Comparison of ENCODE assay signal across 36 mouse cellular contexts in the genomic region with DNA sequence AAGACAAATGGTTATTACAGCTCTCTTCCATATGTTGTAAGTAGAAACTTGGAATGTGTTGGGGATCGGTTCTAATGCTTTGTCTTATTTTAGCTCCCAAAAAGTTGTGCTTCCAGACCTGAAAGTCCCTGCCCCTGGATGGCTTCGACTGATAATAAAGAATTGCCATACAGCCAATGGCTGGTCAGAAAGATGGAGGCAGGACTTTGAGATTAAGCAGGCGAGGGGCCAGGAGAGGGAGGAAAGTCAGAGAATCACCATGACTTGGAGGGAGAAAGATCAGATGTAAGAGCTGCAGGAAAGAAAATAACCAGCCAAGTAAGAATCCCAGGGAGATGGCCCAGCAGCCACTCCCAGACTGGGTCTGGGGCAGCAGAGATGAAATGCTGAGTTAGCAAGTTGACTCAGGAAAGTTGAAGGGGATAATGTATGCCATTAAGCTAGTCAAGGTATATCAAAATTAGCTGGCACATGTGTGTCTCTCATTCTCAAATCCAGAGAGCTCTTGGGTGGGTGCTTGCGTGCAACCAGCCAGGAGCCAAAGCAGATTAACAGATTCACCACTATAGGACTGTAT. TPM values are rescaled to one million over a fixed set of nuclear protein-coding genes. Genes with fewer than 3 reads are reported as not detected.
DNase-seq lines count a peak whose midpoint lies in the region; ATAC-seq and TF ChIP-seq lines count a peak whose summit lies in the region.
"Had no signal": no experiment of that assay in that cellular context is flagged by ENCODE, and none has a peak within 500 bp of the region (broad histone marks: within the 10 kb centered on the region; RNA-seq: fewer than 3 reads in every experiment).

No protein-coding gene starts in this region.

- 61% methylated on average over 4 of the region's 4 CpGs for WGBS in intestine, embryonic 16.5 days
- WGBS in intestine, embryonic 15.5 days, result 62% methylated on average over 4 of the region's 4 CpGs
- 25% methylated on average over 4 of the region's 4 CpGs for WGBS in liver, embryonic 13.5 days (ENCODE audit: insufficient replicate concordance)
- WGBS in lung, adult 2 months, result 83% methylated on average over 4 of the region's 4 CpGs
- 80% methylated on average over 4 of the region's 4 CpGs for WGBS in midbrain, embryonic 16.5 days

- peak; percentile 59 for DNase-seq in liver, embryonic 13.5 days
- DNase-seq in lung, adult 2 months, result no peak
- no peak for DNase-seq in gastrocnemius, postnatal 10 days
- DNase-seq: adrenal gland, postnatal 14 days; cerebellum, adult 2 months; cerebellum, postnatal 25 days; gastrocnemius, postnatal 36 days; heart, postnatal 10 days; kidney, adult 8-10 months; layer of hippocampus, adult 9-11 months; lung, adult 18-20 months; lung, postnatal 10 days; right cerebral cortex, adult 18-20 months; right cerebral cortex, postnatal 4 days; thymus, postnatal 4 days had no signal

- 0 out of 2 replicates have a peak, but pooled peaks have one; percentile 45 for ATAC-seq in intestine, embryonic 16.5 days
- no peak for ATAC-seq in intestine, embryonic 15.5 days
- peak; percentile 90 for ATAC-seq in liver, embryonic 13.5 days (ENCODE audit: low read depth)
- no peak for ATAC-seq in midbrain, embryonic 16.5 days
- ATAC-seq: forebrain, embryonic 15.5 days; hindbrain, embryonic 16.5 days; midbrain, embryonic 13.5 days had no signal

- H3K9ac ChIP-seq in intestine, embryonic 16.5 days (ENCODE audit: low read depth, low read length), result no peak overlapping the region
- H3K9ac ChIP-seq in intestine, embryonic 15.5 days, result no peak overlapping the region
- H3K9ac ChIP-seq in liver, embryonic 13.5 days, result peak overlapping the region; percentile 72
- H3K9ac ChIP-seq in midbrain, embryonic 16.5 days (ENCODE audit: low read depth, low read length), result no peak overlapping the region
- H3K9ac ChIP-seq: embryonic facial prominence, embryonic 15.5 days; forebrain, embryonic 15.5 days; heart, embryonic 13.5 days; limb, embryonic 12.5 days; midbrain, embryonic 13.5 days; neural tube, embryonic 15.5 days had no signal

- no peaks in the 10 kb centered on the region for H3K27me3 ChIP-seq in intestine, embryonic 16.5 days (replicated peaks; ENCODE audit: control insufficient read depth, insufficient read depth, low read length)
- no peaks in the 10 kb centered on the region for H3K27me3 ChIP-seq in intestine, embryonic 15.5 days (replicated peaks)
- H3K27me3 ChIP-seq in erythroblast, embryonic 14.5 days (ENCODE audit: control insufficient read depth), result no peaks in the 10 kb centered on the region; the same call in 1 of the 2 replicates
- H3K27me3 ChIP-seq in liver, embryonic 13.5 days, result no peaks in the 10 kb centered on the region
- H3K27me3 ChIP-seq in midbrain, embryonic 16.5 days (ENCODE audit: control insufficient read depth, insufficient read depth, low read depth, low read length), result no peaks in the 10 kb centered on the region
- H3K27me3 ChIP-seq: embryonic facial prominence, embryonic 15.5 days; forebrain, embryonic 15.5 days; heart, embryonic 13.5 days; midbrain, embryonic 13.5 days; neural tube, embryonic 15.5 days had no signal

- H3K4me2 ChIP-seq in intestine, embryonic 16.5 days (ENCODE audit: low read depth, low read length), result no peak overlapping the region
- no peak overlapping the region for H3K4me2 ChIP-seq in intestine, embryonic 15.5 days (replicated peaks)
- peak overlapping the region; percentile 72 for H3K4me2 ChIP-seq in liver, embryonic 13.5 days
- no peak overlapping the region for H3K4me2 ChIP-seq in midbrain, embryonic 16.5 days (ENCODE audit: low read length)
- H3K4me2 ChIP-seq: embryonic facial prominence, embryonic 15.5 days; forebrain, embryonic 15.5 days; heart, embryonic 13.5 days; limb, embryonic 12.5 days; midbrain, embryonic 13.5 days; neural tube, embryonic 15.5 days had no signal

- no peaks in the 10 kb centered on the region for H3K36me3 ChIP-seq in intestine, embryonic 16.5 days (ENCODE audit: control insufficient read depth, insufficient read depth, low read length)
- H3K36me3 ChIP-seq in intestine, embryonic 15.5 days, result no peaks in the 10 kb centered on the region
- no peaks in the 10 kb centered on the region for H3K36me3 ChIP-seq in erythroblast, embryonic 14.5 days (ENCODE audit: control insufficient read depth)
- no peaks in the 10 kb centered on the region for H3K36me3 ChIP-seq in liver, embryonic 13.5 days
- H3K36me3 ChIP-seq in midbrain, embryonic 16.5 days (ENCODE audit: control insufficient read depth, insufficient read depth, low read length), result no peaks in the 10 kb centered on the region
- H3K36me3 ChIP-seq: embryonic facial prominence, embryonic 10.5 days; embryonic facial prominence, embryonic 15.5 days; forebrain, embryonic 10.5 days; forebrain, embryonic 15.5 days; heart, embryonic 13.5 days; hindbrain, embryonic 10.5 days; limb, embryonic 12.5 days; midbrain, embryonic 13.5 days; neural tube, embryonic 15.5 days had no signal

- no peaks in the 10 kb centered on the region for H3K4me1 ChIP-seq in intestine, embryonic 16.5 days (ENCODE audit: control insufficient read depth, insufficient read depth, low read length)
- no peaks in the 10 kb centered on the region for H3K4me1 ChIP-seq in intestine, embryonic 15.5 days (replicated peaks)
- H3K4me1 ChIP-seq in erythroblast, embryonic 14.5 days (ENCODE audit: control insufficient read depth), result peaks cover 63% of the 10 kb centered on the region
- peaks cover 64% of the 10 kb centered on the region for H3K4me1 ChIP-seq in liver, embryonic 13.5 days (replicated peaks)
- H3K4me1 ChIP-seq in lung, adult 2 months (ENCODE audit: control insufficient read depth, insufficient read depth, low read length), result peaks cover 4% of the 10 kb centered on the region; the same call in 1 of the 2 replicates
- no peaks in the 10 kb centered on the region for H3K4me1 ChIP-seq in midbrain, embryonic 16.5 days (ENCODE audit: control insufficient read depth, insufficient read depth, low read length)
- H3K4me1 ChIP-seq: embryonic facial prominence, embryonic 10.5 days; embryonic facial prominence, embryonic 15.5 days; forebrain, embryonic 10.5 days; forebrain, embryonic 15.5 days; hindbrain, embryonic 10.5 days; limb, embryonic 12.5 days; midbrain, embryonic 13.5 days; neural tube, embryonic 15.5 days had no signal

- no peaks in the 10 kb centered on the region for H3K9me3 ChIP-seq in intestine, embryonic 16.5 days (ENCODE audit: control insufficient read depth, low read length)
- H3K9me3 ChIP-seq in intestine, embryonic 15.5 days, result no peaks in the 10 kb centered on the region
- no peaks in the 10 kb centered on the region; the same call in 1 of the 2 replicates for H3K9me3 ChIP-seq in erythroblast, embryonic 14.5 days (ENCODE audit: control insufficient read depth, low read length)
- H3K9me3 ChIP-seq in liver, embryonic 13.5 days (replicated peaks), result 0 out of 2 replicates have a peak, but pooled peaks cover 2% of the 10 kb centered on the region
- H3K9me3 ChIP-seq in midbrain, embryonic 16.5 days (replicated peaks; ENCODE audit: control insufficient read depth, low read length, poor library complexity, severe bottlenecking), result no peaks in the 10 kb centered on the region
- H3K9me3 ChIP-seq: embryonic facial prominence, embryonic 10.5 days; embryonic facial prominence, embryonic 15.5 days; forebrain, embryonic 10.5 days; forebrain, embryonic 15.5 days; heart, embryonic 13.5 days; hindbrain, embryonic 10.5 days; neural tube, embryonic 15.5 days had no signal

- no peak for TF ChIP-seq CTCF in lung, adult 2 months (IDR thresholded peaks at IDR 0.05; ENCODE audit: insufficient read depth, low read length)

- H3K27ac ChIP-seq in intestine, embryonic 16.5 days (ENCODE audit: low read length), result no peak overlapping the region
- H3K27ac ChIP-seq in intestine, embryonic 15.5 days, result no peak overlapping the region
- peak overlapping the region; percentile 97 for H3K27ac ChIP-seq in liver, embryonic 13.5 days
- H3K27ac ChIP-seq in midbrain, embryonic 16.5 days (ENCODE audit: low read length), result no peak overlapping the region
- H3K27ac ChIP-seq: embryonic facial prominence, embryonic 10.5 days; embryonic facial prominence, embryonic 15.5 days; forebrain, embryonic 10.5 days; forebrain, embryonic 15.5 days; heart, embryonic 13.5 days; hindbrain, embryonic 10.5 days; kidney, postnatal 0 days; limb, embryonic 12.5 days; macrophage; midbrain, embryonic 13.5 days; neural tube, embryonic 15.5 days had no signal

- no peak for TF ChIP-seq POLR2A in lung, adult 2 months (IDR thresholded peaks at IDR 0.05; ENCODE audit: borderline replicate concordance, extremely low read depth, low read depth, low read length)

- no peak overlapping the region for H3K4me3 ChIP-seq in intestine, embryonic 16.5 days (ENCODE audit: low read length)
- H3K4me3 ChIP-seq in intestine, embryonic 15.5 days (replicated peaks), result no peak overlapping the region
- peak overlapping the region; percentile 56 for H3K4me3 ChIP-seq in erythroblast, embryonic 14.5 days (replicated peaks)
- peak overlapping the region; percentile 52 for H3K4me3 ChIP-seq in liver, embryonic 13.5 days (replicated peaks)
- no peak overlapping the region for H3K4me3 ChIP-seq in lung, adult 2 months (replicated peaks; ENCODE audit: extremely low read depth, low read depth, low read length)
- H3K4me3 ChIP-seq in midbrain, embryonic 16.5 days (ENCODE audit: low read depth, low read length), result no peak overlapping the region
- H3K4me3 ChIP-seq: embryonic facial prominence, embryonic 10.5 days; embryonic facial prominence, embryonic 15.5 days; forebrain, embryonic 10.5 days; forebrain, embryonic 15.5 days; heart, embryonic 13.5 days; hindbrain, embryonic 10.5 days; limb, embryonic 12.5 days; midbrain, embryonic 13.5 days; neural tube, embryonic 15.5 days had no signal

RNA-seq across cellular contexts. Expression of a gene that starts 11.2 kb away (rescaled TPM):
- polyA plus RNA-seq in intestine, embryonic 16.5 days (2015; fragmentation: Nextera tagmentation; extraction: Ambion mirVana), result 78.5 and 85.7 TPM in 2 replicates
- 89.5 and 98.5 TPM in 2 replicates for polyA plus RNA-seq in intestine, embryonic 15.5 days (2015; fragmentation: Nextera tagmentation; extraction: Ambion mirVana)
- polyA plus RNA-seq in erythroblast, embryonic 14.5 days (2012), result 26.7 and 32.4 TPM in 2 replicates
- 91.9 and 101 TPM in 2 replicates for polyA plus RNA-seq in liver, embryonic 13.5 days (2015; fragmentation: Nextera tagmentation; extraction: Ambion mirVana)
- 0.70 and 1.0 TPM in 2 replicates for polyA plus RNA-seq in lung, adult 2 months (2012; rRNA removed)
- total RNA-seq in gastrocnemius, postnatal 10 days (2021), result 10 to 100 TPM in 1 of 2 experiments, 1 to 10 TPM in 1; 9.4 to 10.0 TPM
- 13.8 TPM in 2 replicates for polyA plus RNA-seq in midbrain, embryonic 16.5 days (2015; fragmentation: Nextera tagmentation; extraction: Ambion mirVana)

RNA-seq across cellular contexts. Expression of a gene that starts 23.1 kb away (rescaled TPM):
- 2.2 and 2.3 TPM in 2 replicates for polyA plus RNA-seq in intestine, embryonic 16.5 days (2015; fragmentation: Nextera tagmentation; extraction: Ambion mirVana)
- polyA plus RNA-seq in intestine, embryonic 15.5 days (2015; fragmentation: Nextera tagmentation; extraction: Ambion mirVana), result 2.7 TPM in 2 replicates
- 0.02 TPM in 1 of 2 replicates, not detected in the other for polyA plus RNA-seq in erythroblast, embryonic 14.5 days (2012)
- 0.24 and 0.31 TPM in 2 replicates for polyA plus RNA-seq in liver, embryonic 13.5 days (2015; fragmentation: Nextera tagmentation; extraction: Ambion mirVana)
- 5.8 and 9.2 TPM in 2 replicates for polyA plus RNA-seq in lung, adult 2 months (2012; rRNA removed)
- total RNA-seq in gastrocnemius, postnatal 10 days (2021), result under 1 TPM; 0.34 to 0.35 TPM
- 72.3 and 77.0 TPM in 2 replicates for polyA plus RNA-seq in midbrain, embryonic 16.5 days (2015; fragmentation: Nextera tagmentation; extraction: Ambion mirVana)
- total RNA-seq: gastrocnemius, postnatal 36 days; megakaryocyte-erythroid progenitor cell, adult 5-6 weeks had no signal
- polyA plus RNA-seq: macrophage had no signal

RNA-seq across cellular contexts. Expression of a gene that starts 30.1 kb away (rescaled TPM):
- polyA plus RNA-seq in intestine, embryonic 16.5 days (2015; fragmentation: Nextera tagmentation; extraction: Ambion mirVana), result 66.6 and 66.9 TPM in 2 replicates
- polyA plus RNA-seq in intestine, embryonic 15.5 days (2015; fragmentation: Nextera tagmentation; extraction: Ambion mirVana), result 41.2 and 48.8 TPM in 2 replicates
- polyA plus RNA-seq in erythroblast, embryonic 14.5 days (2012), result not detected in 2 replicates
- not detected in 2 replicates for polyA plus RNA-seq in liver, embryonic 13.5 days (2015; fragmentation: Nextera tagmentation; extraction: Ambion mirVana)
- polyA plus RNA-seq in lung, adult 2 months (2012; rRNA removed), result 2.2 and 70.4 TPM in 2 replicates
- not detected for total RNA-seq in gastrocnemius, postnatal 10 days (2021)
- not detected in 2 replicates for polyA plus RNA-seq in midbrain, embryonic 16.5 days (2015; fragmentation: Nextera tagmentation; extraction: Ambion mirVana)
- total RNA-seq: adrenal gland, postnatal 14 days; gastrocnemius, adult 18-20 months; gastrocnemius, postnatal 36 days; heart, adult 8-10 months; heart, postnatal 10 days; left cerebral cortex, postnatal 25 days; megakaryocyte-erythroid progenitor cell, adult 5-6 weeks had no signal
- polyA plus RNA-seq: cerebellum, adult 2 months; embryonic facial prominence, embryonic 10.5 days; forebrain, embryonic 10.5 days; forebrain, embryonic 15.5 days; frontal cortex, adult 2 months; heart, embryonic 13.5 days; hindbrain, embryonic 10.5 days; hindbrain, embryonic 16.5 days; kidney, postnatal 0 days; limb, embryonic 12.5 days; macrophage; midbrain, embryonic 13.5 days; neural tube, embryonic 15.5 days had no signal

RNA-seq across cellular contexts. Expression of a gene that starts 40.2 kb away (rescaled TPM):
- polyA plus RNA-seq in intestine, embryonic 16.5 days (2015; fragmentation: Nextera tagmentation; extraction: Ambion mirVana), result 0.93 and 1.2 TPM in 2 replicates
- 1.1 TPM in 2 replicates for polyA plus RNA-seq in intestine, embryonic 15.5 days (2015; fragmentation: Nextera tagmentation; extraction: Ambion mirVana)
- polyA plus RNA-seq in erythroblast, embryonic 14.5 days (2012), result not detected in 2 replicates
- polyA plus RNA-seq in liver, embryonic 13.5 days (2015; fragmentation: Nextera tagmentation; extraction: Ambion mirVana), result 0.20 and 0.23 TPM in 2 replicates
- polyA plus RNA-seq in lung, adult 2 months (2012; rRNA removed), result 20.8 and 27.6 TPM in 2 replicates
- total RNA-seq in gastrocnemius, postnatal 10 days (2021), result 1 to 10 TPM; 5.7 to 8.5 TPM
- polyA plus RNA-seq in midbrain, embryonic 16.5 days (2015; fragmentation: Nextera tagmentation; extraction: Ambion mirVana), result 1.2 and 1.6 TPM in 2 replicates

RNA-seq across cellular contexts. Expression of a gene that starts 57.1 kb away (rescaled TPM):
- polyA plus RNA-seq in intestine, embryonic 16.5 days (2015; fragmentation: Nextera tagmentation; extraction: Ambion mirVana), result 21.9 and 24.1 TPM in 2 replicates
- polyA plus RNA-seq in intestine, embryonic 15.5 days (2015; fragmentation: Nextera tagmentation; extraction: Ambion mirVana), result 21.0 and 23.4 TPM in 2 replicates
- 2.5 and 3.0 TPM in 2 replicates for polyA plus RNA-seq in erythroblast, embryonic 14.5 days (2012)
- 18.4 and 19.1 TPM in 2 replicates for polyA plus RNA-seq in liver, embryonic 13.5 days (2015; fragmentation: Nextera tagmentation; extraction: Ambion mirVana)
- 18.1 and 23.5 TPM in 2 replicates for polyA plus RNA-seq in lung, adult 2 months (2012; rRNA removed)
- total RNA-seq in gastrocnemius, postnatal 10 days (2021), result 1 to 10 TPM; 6.0 to 8.6 TPM
- 17.9 and 18.9 TPM in 2 replicates for polyA plus RNA-seq in midbrain, embryonic 16.5 days (2015; fragmentation: Nextera tagmentation; extraction: Ambion mirVana)

Comparison
In these comparisons a context has a peak if more than half of its experiments do, and no peak if none do; other contexts are left out.
1. ATAC-seq: peak in intestine, embryonic 16.5 days (single experiment) and liver, embryonic 13.5 days (single experiment); none in intestine, embryonic 15.5 days (single experiment) and midbrain, embryonic 16.5 days (single experiment).
2. H3K4me3 ChIP-seq: peak in erythroblast, embryonic 14.5 days (single experiment) and liver, embryonic 13.5 days (single experiment); none in intestine, embryonic 16.5 days (single experiment), intestine, embryonic 15.5 days (single experiment), lung, adult 2 months (single experiment) and midbrain, embryonic 16.5 days (single experiment).